Mouse (Mus musculus) limb, embryonic 15.5 days (tissue): ENCODE data around the gene Tspan17. TPM values are rescaled to one million over a fixed set of nuclear protein-coding genes. Genes with fewer than 3 reads are reported as not detected.
"Not testable (repeated sequence)": the region's sequence is repeated elsewhere in the genome, so short reads cannot be mapped to it uniquely, and the experiment has no call there.

Source experiments
- ATAC-seq: fragments of 200-750 bp; cut with Nextera tagmentation; 2 replicates; pipeline ENCODE4 v1.8.0; 2017; ENCODE audit warnings: low read depth, moderate TSS enrichment; ENCODE audit not compliant: insufficient number of reproducible peaks, low FRiP score, low TSS enrichment
- H3K27ac ChIP-seq: fragments of 300-500 bp; sonication (generic); 2 replicates; pipeline ENCODE4 v1.5.1; 2015; ENCODE audit warnings: moderate library complexity, mild to moderate bottlenecking, inconsistent platforms
- H3K27me3 ChIP-seq: fragments of 300-500 bp; sonication (generic); 2 replicates; pipeline ENCODE4 v1.6.1; 2015; ENCODE audit warnings: inconsistent platforms
- H3K36me3 ChIP-seq: fragments of 300-500 bp; sonication (generic); 2 replicates; pipeline ENCODE4 v1.6.1; 2015; ENCODE audit warnings: inconsistent platforms
- H3K4me1 ChIP-seq: fragments of 300-500 bp; sonication (generic); 2 replicates; pipeline ENCODE4 v1.6.1; 2015; ENCODE audit warnings: inconsistent platforms
- H3K4me2 ChIP-seq: fragments of 300-500 bp; sonication (generic); 2 replicates; pipeline ENCODE4 v1.6.1; 2015; ENCODE audit warnings: mild to moderate bottlenecking, inconsistent platforms
- H3K4me3 ChIP-seq: fragments of 300-500 bp; sonication (generic); 2 replicates; pipeline ENCODE4 v1.5.1; 2015; ENCODE audit warnings: mild to moderate bottlenecking, inconsistent platforms
- H3K9ac ChIP-seq: fragments of 300-500 bp; sonication (generic); 2 replicates; pipeline ENCODE4 v1.6.1; 2015; ENCODE audit warnings: inconsistent platforms
- H3K9me3 ChIP-seq: fragments of 300-500 bp; sonication (generic); 2 replicates; pipeline ENCODE4 v1.6.1; 2016; ENCODE audit warnings: inconsistent platforms
- WGBS: fragments of 180-500 bp; shearing (Covaris S2); methylation state at CpG from one replicate; pipeline ENCODE4 v1.1.7; 2015; 5-methylcytosine and 5-hydroxymethylcytosine counted together
- polyA plus RNA-seq: library from polyadenylated mRNA; unstranded; fragments of >200 nt; fragmentation: Nextera tagmentation; extraction: Ambion mirVana; gene quantifications from 2 replicates; pipeline ENCODE4 v1.2.1, GENCODE M21; 2015

The Tspan17 gene
- polyA plus RNA-seq, 1 experiment from 2014 or later, result 7.8 TPM

- no peak for ATAC-seq
- H3K9ac ChIP-seq, result no peak overlapping the region
- 67% methylated on average over 4 of the region's 4 CpGs for WGBS
- H3K27me3 ChIP-seq, result peaks cover 58% of the 10 kb centered on the region
- H3K4me1 ChIP-seq, result peaks cover 11% of the 10 kb centered on the region
- no peaks in the 10 kb centered on the region for H3K9me3 ChIP-seq
- H3K4me2 ChIP-seq, result no peak overlapping the region
- no peak overlapping the region for H3K4me3 ChIP-seq
- no peak overlapping the region for H3K27ac ChIP-seq
- no peaks in the 10 kb centered on the region for H3K36me3 ChIP-seq
Observed at GRCm38 (mm10) chr13:54767012-54767411, 22.2 kb upstream of the Tspan17 start.

GRCm38 (mm10) chr13:54780592-54780991, 8.6 kb upstream of the Tspan17 start:
- Histone ChIP-seq H3K27me3 (no peaks in the 10 kb centered on the region), H3K36me3 (no peaks in the 10 kb centered on the region), H3K4me1 (peaks cover 6% of the 10 kb centered on the region; the same call in 1 of the 2 replicates), H3K4me2 (no peak overlapping the region), H3K4me3 (no peak overlapping the region), H3K9ac (no peak overlapping the region), H3K27ac (no peak overlapping the region; the same call in 1 of the 2 replicates), H3K9me3 (no peaks in the 10 kb centered on the region)
- 71% methylated on average over 3 of the region's 3 CpGs for WGBS
- peak; percentile 48; the same call in 1 of the 2 replicates for ATAC-seq

- Histone ChIP-seq H3K4me3 (no peak overlapping the region), H3K9me3 (no peaks in the 10 kb centered on the region), H3K27ac (no peak overlapping the region), H3K27me3 (no peaks in the 10 kb centered on the region), H3K4me2 (no peak overlapping the region), H3K36me3 (no peaks in the 10 kb centered on the region), H3K4me1 (peaks cover 6% of the 10 kb centered on the region; the same call in 1 of the 2 replicates), H3K9ac (no peak overlapping the region)
- ATAC-seq, result no peak
- WGBS, result 76% methylated on average over 3 of the region's 3 CpGs
Observed at GRCm38 (mm10) chr13:54781086-54781485, 8.1 kb upstream of the Tspan17 start.

GRCm38 (mm10) chr13:54783235-54783634, 5.9 kb upstream of the Tspan17 start:
- Histone ChIP-seq H3K9ac (no peak overlapping the region), H3K27ac (no peak overlapping the region), H3K4me1 (peaks cover 6% of the 10 kb centered on the region; the same call in 1 of the 2 replicates), H3K27me3 (0 out of 2 replicates have a peak, but pooled peaks cover 5% of the 10 kb centered on the region), H3K36me3 (no peaks in the 10 kb centered on the region), H3K4me2 (no peak overlapping the region), H3K4me3 (no peak overlapping the region), H3K9me3 (no peaks in the 10 kb centered on the region)
- no peak for ATAC-seq
- WGBS, result 38% methylated on average over 2 of the region's 2 CpGs

GRCm38 (mm10) chr13:54783698-54784097, 5.5 kb upstream of the Tspan17 start, which contains the start of gene Eif4e1b:
Gene Eif4e1b, plus strand, starts transcription at chr13:54783998.
- Histone ChIP-seq H3K9ac (no peak within 1 kb of the TSS), H3K27ac (no peak within 1 kb of the TSS), H3K9me3 (no peaks in the 10 kb centered on the region), H3K4me1 (peaks cover 6% of the 10 kb centered on the region; the same call in 1 of the 2 replicates), H3K36me3 (no peaks in the 10 kb centered on the region), H3K27me3 (peaks cover 9% of the 10 kb centered on the region; the same call in 1 of the 2 replicates), H3K4me3 (no peak within 1 kb of the TSS), H3K4me2 (no peak within 1 kb of the TSS)
- 87% methylated on average over 4 of the region's 4 CpGs for WGBS
- ATAC-seq, result no peak

GRCm38 (mm10) chr13:54787591-54787990, 1.6 kb upstream of the Tspan17 start:
- not testable (repeated sequence) for H3K9ac ChIP-seq, ATAC-seq, H3K36me3 ChIP-seq, H3K9me3 ChIP-seq, H3K27ac ChIP-seq, H3K4me3 ChIP-seq, H3K4me2 ChIP-seq
- Histone ChIP-seq H3K4me1 (peaks cover 13% of the 10 kb centered on the region), H3K27me3 (peaks cover 37% of the 10 kb centered on the region)
- WGBS, result 41% methylated on average over 2 of the region's 2 CpGs

GRCm38 (mm10) chr13:54789561-54790397, 602 bp downstream of the Tspan17 start:
- peak overlapping the region; percentile 93 for H3K4me2 ChIP-seq
- no peaks in the 10 kb centered on the region for H3K36me3 ChIP-seq
- peaks cover 47% of the 10 kb centered on the region for H3K27me3 ChIP-seq
- H3K9ac ChIP-seq, result 0 out of 2 replicates have a peak overlapping the region, but pooled peaks have one; percentile 18
- H3K4me1 ChIP-seq, result peaks cover 13% of the 10 kb centered on the region
- no peak overlapping the region for H3K27ac ChIP-seq
- ATAC-seq, result 0 out of 2 replicates have a peak, but pooled peaks have one; percentile 5
- no peaks in the 10 kb centered on the region for H3K9me3 ChIP-seq
- H3K4me3 ChIP-seq, result peak overlapping the region; percentile 51
- 1% methylated on average over 38 of the region's 38 CpGs for WGBS

GRCm38 (mm10) chr13:54792259-54793230, 3.4 kb downstream of the Tspan17 start:
- Histone ChIP-seq H3K9me3 (no peaks in the 10 kb centered on the region), H3K27me3 (peaks cover 49% of the 10 kb centered on the region), H3K27ac (no peak overlapping the region), H3K4me2 (no peak overlapping the region), H3K4me1 (peaks cover 13% of the 10 kb centered on the region), H3K9ac (no peak overlapping the region), H3K4me3 (no peak overlapping the region), H3K36me3 (no peaks in the 10 kb centered on the region)
- ATAC-seq, result no peak
- 16% methylated on average over 21 of the region's 21 CpGs for WGBS

- Histone ChIP-seq H3K9ac (no peak overlapping the region), H3K4me3 (no peak overlapping the region), H3K9me3 (no peaks in the 10 kb centered on the region), H3K4me1 (peaks cover 9% of the 10 kb centered on the region), H3K27me3 (peaks cover 59% of the 10 kb centered on the region), H3K4me2 (no peak overlapping the region), H3K27ac (no peak overlapping the region), H3K36me3 (no peaks in the 10 kb centered on the region)
- no peak for ATAC-seq
- 66% methylated on average over 16 of the region's 16 CpGs for WGBS
Observed at GRCm38 (mm10) chr13:54794002-54794577, 4.9 kb downstream of the Tspan17 start.

- Histone ChIP-seq H3K27ac (no peak overlapping the region), H3K9me3 (no peaks in the 10 kb centered on the region), H3K36me3 (no peaks in the 10 kb centered on the region), H3K27me3 (peaks cover 57% of the 10 kb centered on the region), H3K4me2 (no peak overlapping the region), H3K4me1 (peaks cover 2% of the 10 kb centered on the region), H3K9ac (no peak overlapping the region), H3K4me3 (no peak overlapping the region)
- 47% methylated on average over 5 of the region's 5 CpGs for WGBS
- ATAC-seq, result no peak
Observed at GRCm38 (mm10) chr13:54794843-54795242, 5.7 kb downstream of the Tspan17 start.

- Histone ChIP-seq H3K36me3 (no peaks in the 10 kb centered on the region), H3K9me3 (no peaks in the 10 kb centered on the region), H3K27me3 (peaks cover 33% of the 10 kb centered on the region), H3K27ac (no peak overlapping the region), H3K4me1 (no peaks in the 10 kb centered on the region), H3K9ac (no peak overlapping the region), H3K4me2 (no peak overlapping the region), H3K4me3 (no peak overlapping the region)
- ATAC-seq, result no peak
- WGBS, result 35% methylated on average over 4 of the region's 4 CpGs
Observed at GRCm38 (mm10) chr13:54797356-54797755, 8.2 kb downstream of the Tspan17 start.
